Mouse (Mus musculus) neural tube, embryonic 15.5 days (tissue): ENCODE results near the gene Hba-a2. TPM values are rescaled to one million over a fixed set of nuclear protein-coding genes. Genes with fewer than 3 reads are reported as not detected.
"Not testable (repeated sequence)": the region's sequence is repeated elsewhere in the genome, so short reads cannot be mapped to it uniquely, and the experiment has no call there.

Experiments
- ATAC-seq: fragments of 200-750 bp; cut with Nextera tagmentation; 2 replicates; pipeline ENCODE4 v1.8.0; 2017; ENCODE audit warnings: mild to moderate bottlenecking, moderate TSS enrichment, moderate library complexity; ENCODE audit not compliant: low FRiP score
- H3K27ac ChIP-seq: fragments of 300-500 bp; sonication (generic); replicated peaks from 2 replicates; pipeline ENCODE4 v1.5.1; 2015; ENCODE audit warnings: mild to moderate bottlenecking, inconsistent platforms
- H3K27me3 ChIP-seq: fragments of 300-500 bp; sonication (generic); replicated peaks from 2 replicates; pipeline ENCODE4 v1.6.1; 2015; ENCODE audit warnings: inconsistent platforms
- H3K36me3 ChIP-seq: fragments of 300-500 bp; sonication (generic); 2 replicates; pipeline ENCODE4 v1.6.1; 2015; ENCODE audit warnings: inconsistent platforms
- H3K4me1 ChIP-seq: fragments of 300-500 bp; sonication (generic); 2 replicates; pipeline ENCODE4 v1.6.1; 2015; ENCODE audit warnings: inconsistent platforms
- H3K4me2 ChIP-seq: fragments of 300-500 bp; sonication (generic); 2 replicates; pipeline ENCODE4 v1.6.1; 2015; ENCODE audit warnings: inconsistent platforms, mild to moderate bottlenecking, moderate library complexity
- H3K4me3 ChIP-seq: fragments of 300-500 bp; sonication (generic); replicated peaks from 2 replicates; pipeline ENCODE4 v1.5.1; 2015; ENCODE audit warnings: mild to moderate bottlenecking, inconsistent platforms
- H3K9ac ChIP-seq: fragments of 300-500 bp; sonication (generic); replicated peaks from 2 replicates; pipeline ENCODE4 v1.6.1; 2015; ENCODE audit warnings: mild to moderate bottlenecking, inconsistent platforms
- H3K9me3 ChIP-seq: fragments of 300-500 bp; sonication (generic); replicated peaks from 2 replicates; pipeline ENCODE4 v1.6.1; 2016; ENCODE audit warnings: inconsistent platforms
- WGBS: fragments of 180-500 bp; shearing (Covaris S2); methylation state at CpG from one replicate; pipeline ENCODE4 v1.1.7; 2015; ENCODE audit warnings: mixed read lengths; 5-methylcytosine and 5-hydroxymethylcytosine counted together
- polyA plus RNA-seq: library from polyadenylated mRNA; unstranded; fragments of >200 nt; fragmentation: Nextera tagmentation; extraction: Ambion mirVana; gene quantifications from 2 replicates; pipeline ENCODE4 v1.2.1, GENCODE M21; 2015

Gene Hba-a2
- polyA plus RNA-seq = 6,998 and 8,084 TPM in 2 replicates

GRCm38 (mm10) chr11:32296203-32296602, at the start of gene Hba-a2:
TSS of gene Hba-a2 (plus strand) at chr11:32296489.
- not testable (repeated sequence) for H3K9me3 ChIP-seq, ATAC-seq, H3K4me3 ChIP-seq, H3K36me3 ChIP-seq, H3K4me2 ChIP-seq, H3K27ac ChIP-seq, H3K4me1 ChIP-seq, H3K9ac ChIP-seq, H3K27me3 ChIP-seq
- no CpG with 5 or more reads among the region's 4 CpGs for WGBS

GRCm38 (mm10) chr11:32247068-32247467, 49.2 kb upstream of the Hba-a2 start:
- H3K4me3 ChIP-seq = no peak overlapping the region
- peaks cover 56% of the 10 kb centered on the region for H3K36me3 ChIP-seq
- H3K4me1 ChIP-seq = peaks cover 12% of the 10 kb centered on the region; the same call in 1 of the 2 replicates

GRCm38 (mm10) chr11:32248350-32248749, 47.9 kb upstream of the Hba-a2 start:
- Histone ChIP-seq H3K9me3 (no peaks in the 10 kb centered on the region), H3K27ac (no peak overlapping the region), H3K36me3 (peaks cover 68% of the 10 kb centered on the region), H3K4me2 (no peak overlapping the region), H3K27me3 (no peaks in the 10 kb centered on the region), H3K9ac (no peak overlapping the region), H3K4me3 (no peak overlapping the region), H3K4me1 (peaks cover 9% of the 10 kb centered on the region; the same call in 1 of the 2 replicates)
- no peak for ATAC-seq
- WGBS = 89% methylated on average over 3 of the region's 3 CpGs

More at GRCm38 (mm10) chr11:32247068-32247467, 49.2 kb upstream of the Hba-a2 start:
- Histone ChIP-seq H3K4me2 (no peak overlapping the region), H3K27me3 (no peaks in the 10 kb centered on the region), H3K9me3 (no peaks in the 10 kb centered on the region), H3K27ac (no peak overlapping the region), H3K9ac (no peak overlapping the region)
- ATAC-seq = no peak

GRCm38 (mm10) chr11:32250880-32251763, 45.2 kb upstream of the Hba-a2 start:
- Histone ChIP-seq H3K4me2 (no peak overlapping the region), H3K9ac (no peak overlapping the region), H3K36me3 (peaks cover 58% of the 10 kb centered on the region), H3K4me1 (no peaks in the 10 kb centered on the region), H3K27ac (no peak overlapping the region), H3K9me3 (no peaks in the 10 kb centered on the region), H3K4me3 (no peak overlapping the region), H3K27me3 (no peaks in the 10 kb centered on the region)
- no peak for ATAC-seq
- 87% methylated on average over 8 of the region's 8 CpGs for WGBS

GRCm38 (mm10) chr11:32253121-32253520, 43.2 kb upstream of the Hba-a2 start:
- H3K9me3 ChIP-seq = no peaks in the 10 kb centered on the region
- WGBS = 93% methylated on average over 1 of the region's 1 CpGs
- H3K4me2 ChIP-seq = no peak overlapping the region
- H3K27ac ChIP-seq = no peak overlapping the region
- H3K4me3 ChIP-seq = no peak overlapping the region
- no peaks in the 10 kb centered on the region for H3K4me1 ChIP-seq
- peaks cover 38% of the 10 kb centered on the region for H3K36me3 ChIP-seq
- no peak for ATAC-seq
- no peaks in the 10 kb centered on the region for H3K27me3 ChIP-seq
- no peak overlapping the region for H3K9ac ChIP-seq

- Histone ChIP-seq H3K9me3 (no peaks in the 10 kb centered on the region), H3K36me3 (0 out of 2 replicates have a peak, but pooled peaks cover 30% of the 10 kb centered on the region), H3K4me3 (no peak overlapping the region), H3K27ac (no peak overlapping the region), H3K4me1 (no peaks in the 10 kb centered on the region), H3K4me2 (no peak overlapping the region), H3K9ac (no peak overlapping the region), H3K27me3 (no peaks in the 10 kb centered on the region)
- ATAC-seq = no peak
- 96% methylated on average over 1 of the region's 1 CpGs for WGBS
These were observed 40.1 kb upstream of the Hba-a2 start for GRCm38 (mm10) chr11:32256146-32256545.

- ATAC-seq = no peak
- Histone ChIP-seq H3K27me3 (no peaks in the 10 kb centered on the region), H3K4me3 (no peak overlapping the region), H3K4me1 (no peaks in the 10 kb centered on the region), H3K27ac (no peak overlapping the region), H3K36me3 (0 out of 2 replicates have a peak, but pooled peaks cover 30% of the 10 kb centered on the region), H3K9ac (no peak overlapping the region), H3K4me2 (no peak overlapping the region), H3K9me3 (no peaks in the 10 kb centered on the region)
- WGBS = 90% methylated on average over 3 of the region's 3 CpGs
These were observed 39.7 kb upstream of the Hba-a2 start for GRCm38 (mm10) chr11:32256566-32256965.

GRCm38 (mm10) chr11:32262674-32263415, 33.4 kb upstream of the Hba-a2 start:
- H3K27ac ChIP-seq = no peak overlapping the region
- H3K9me3 ChIP-seq = no peaks in the 10 kb centered on the region
- WGBS = 87% methylated on average over 10 of the region's 10 CpGs
- no peak for ATAC-seq
- no peak overlapping the region for H3K4me2 ChIP-seq
- peaks cover 11% of the 10 kb centered on the region for H3K4me1 ChIP-seq
- H3K27me3 ChIP-seq = no peaks in the 10 kb centered on the region
- no peak overlapping the region for H3K4me3 ChIP-seq
- H3K9ac ChIP-seq = no peak overlapping the region
- H3K36me3 ChIP-seq = 0 out of 2 replicates have a peak, but pooled peaks cover 16% of the 10 kb centered on the region

- H3K4me2 ChIP-seq = no peak overlapping the region
- no peaks in the 10 kb centered on the region for H3K9me3 ChIP-seq
- WGBS = 96% methylated on average over 3 of the region's 3 CpGs
- peaks cover 17% of the 10 kb centered on the region for H3K4me1 ChIP-seq
- H3K27me3 ChIP-seq = no peaks in the 10 kb centered on the region
- no peak overlapping the region for H3K4me3 ChIP-seq
- 0 out of 2 replicates have a peak, but pooled peaks cover 7% of the 10 kb centered on the region for H3K36me3 ChIP-seq
- ATAC-seq = no peak
- no peak overlapping the region for H3K9ac ChIP-seq
- no peak overlapping the region for H3K27ac ChIP-seq
These were observed 31.1 kb upstream of the Hba-a2 start for GRCm38 (mm10) chr11:32265117-32265738.

- Histone ChIP-seq H3K4me3 (no peak overlapping the region), H3K4me1 (peaks cover 17% of the 10 kb centered on the region), H3K27me3 (no peaks in the 10 kb centered on the region), H3K4me2 (no peak overlapping the region), H3K9me3 (no peaks in the 10 kb centered on the region), H3K9ac (no peak overlapping the region), H3K36me3 (0 out of 2 replicates have a peak, but pooled peaks cover 4% of the 10 kb centered on the region), H3K27ac (no peak overlapping the region)
- no peak for ATAC-seq
- WGBS = 89% methylated on average over 6 of the region's 6 CpGs
These were observed 30.1 kb upstream of the Hba-a2 start for GRCm38 (mm10) chr11:32266194-32266593.

- Histone ChIP-seq H3K9ac (peak overlapping the region; percentile 83), H3K4me1 (peaks cover 17% of the 10 kb centered on the region), H3K4me2 (peak overlapping the region; percentile 62), H3K9me3 (no peaks in the 10 kb centered on the region), H3K27me3 (no peaks in the 10 kb centered on the region), H3K27ac (peak overlapping the region; percentile 93), H3K36me3 (0 out of 2 replicates have a peak, but pooled peaks cover 4% of the 10 kb centered on the region), H3K4me3 (peak overlapping the region; percentile 75)
- ATAC-seq = peak; percentile 33; the same call in 1 of the 2 replicates
- WGBS = 13% methylated on average over 6 of the region's 6 CpGs
These were observed 29.5 kb upstream of the Hba-a2 start for GRCm38 (mm10) chr11:32266776-32267175.
